ENCODE assay signal across 8 mouse cellular contexts in genomic region chr12:52602471-52602870, GRCm38 (mm10).
DNase-seq lines count a peak whose midpoint lies in the region; ATAC-seq and TF ChIP-seq lines count a peak whose summit lies in the region.

No protein-coding gene starts in this region.

- DNase-seq in cerebellum, adult 2 months, result no peak
- DNase-seq in cerebellum, adult 9-11 months, result no peak
- DNase-seq in heart, postnatal 0 days (ENCODE audit: low spot score), result no peak
- peak; percentile 69 for DNase-seq in yolk sac, embryonic 10.5 days (ENCODE audit: low spot score)
- no peak for DNase-seq in adrenal gland, postnatal 36 days
- no peak for DNase-seq in adrenal gland, adult (ENCODE audit: inconsistent age in 2 of 2, low spot score in 1 of 2)

- no peak for TF ChIP-seq POLR2A in cerebellum, adult 2 months (IDR thresholded peaks at IDR 0.05; ENCODE audit: borderline replicate concordance, insufficient read depth, low read length)

- peak overlapping the region; percentile 23 for H3K27ac ChIP-seq in cerebellum, adult 2 months (ENCODE audit: insufficient read depth, low read length)
- peak overlapping the region; percentile 99 for H3K27ac ChIP-seq in heart, postnatal 0 days (ENCODE audit: low read depth)
- H3K27ac ChIP-seq in limb, embryonic 15.5 days, result peak overlapping the region; percentile 95

- WGBS in cerebellum, adult 2 months, result 17% methylated on average over 2 of the region's 2 CpGs
- 25% methylated on average over 2 of the region's 2 CpGs for WGBS in heart, postnatal 0 days
- WGBS in limb, embryonic 15.5 days, result 12% methylated on average over 2 of the region's 2 CpGs

- H3K36me3 ChIP-seq in heart, postnatal 0 days (replicated peaks; ENCODE audit: control insufficient read depth, insufficient read depth, low read length), result no peaks in the 10 kb centered on the region
- H3K36me3 ChIP-seq in limb, embryonic 15.5 days, result no peaks in the 10 kb centered on the region

- no peak for TF ChIP-seq CTCF in cerebellum, adult 2 months (IDR thresholded peaks at IDR 0.05; ENCODE audit: borderline replicate concordance, insufficient read depth, low read depth, low read length)
- TF ChIP-seq CTCF in heart, postnatal 0 days (IDR thresholded peaks at IDR 0.05; ENCODE audit: low read depth), result no peak

- peak overlapping the region; percentile 90 for H3K4me2 ChIP-seq in heart, postnatal 0 days (ENCODE audit: low read depth, low read length)
- peak overlapping the region; percentile 83 for H3K4me2 ChIP-seq in limb, embryonic 15.5 days

- ATAC-seq in activated CD4-positive, CD25-positive, alpha-beta regulatory T cell, adult 4 months, result peak; percentile 0
- ATAC-seq in heart, postnatal 0 days (ENCODE audit: insufficient read depth, low read depth), result no peak
- ATAC-seq in limb, embryonic 15.5 days (ENCODE audit: insufficient number of reproducible peaks, low FRiP score, low TSS enrichment, low read depth), result no peak

- no peaks in the 10 kb centered on the region for H3K27me3 ChIP-seq in cerebellum, adult 2 months (ENCODE audit: control insufficient read depth, insufficient read depth, low read length)
- no peaks in the 10 kb centered on the region for H3K27me3 ChIP-seq in heart, postnatal 0 days (ENCODE audit: control insufficient read depth, insufficient read depth, low read length)
- no peaks in the 10 kb centered on the region for H3K27me3 ChIP-seq in limb, embryonic 15.5 days

- peak overlapping the region; percentile 71; the same call in 1 of the 2 replicates for H3K9ac ChIP-seq in heart, postnatal 0 days (replicated peaks; ENCODE audit: low read depth, low read length)
- no peak overlapping the region for H3K9ac ChIP-seq in limb, embryonic 15.5 days

- H3K4me1 ChIP-seq in cerebellum, adult 2 months (ENCODE audit: control insufficient read depth, insufficient read depth, low read length), result no peaks in the 10 kb centered on the region; the same call in 1 of the 2 replicates
- H3K4me1 ChIP-seq in heart, postnatal 0 days (ENCODE audit: control insufficient read depth, insufficient read depth), result no peaks in the 10 kb centered on the region; the same call in 1 of the 2 replicates
- peaks cover 10% of the 10 kb centered on the region for H3K4me1 ChIP-seq in limb, embryonic 15.5 days

- H3K9me3 ChIP-seq in heart, postnatal 0 days (replicated peaks; ENCODE audit: control insufficient read depth, low read length), result 0 out of 2 replicates have a peak, but pooled peaks cover 4% of the 10 kb centered on the region
- H3K9me3 ChIP-seq in limb, embryonic 15.5 days, result no peaks in the 10 kb centered on the region

- H3K4me3 ChIP-seq in cerebellum, adult 2 months (replicated peaks; ENCODE audit: insufficient read depth, low read depth, low read length), result peak overlapping the region; percentile 97
- peak overlapping the region; percentile 94 for H3K4me3 ChIP-seq in heart, postnatal 0 days (ENCODE audit: low read depth, low read length)
- peak overlapping the region; percentile 75 for H3K4me3 ChIP-seq in limb, embryonic 15.5 days

- no peak for TF ChIP-seq EP300 in heart, postnatal 0 days (IDR thresholded peaks at IDR 0.05; ENCODE audit: low read depth)

Comparison
In these comparisons a context has a peak if more than half of its experiments do, and no peak if none do; other contexts are left out.
1. H3K27ac ChIP-seq: peak in every context shown above with its lines; median percentile 99 in heart, postnatal 0 days; 95 in limb, embryonic 15.5 days; 23 in cerebellum, adult 2 months.